Mouse (Mus musculus) forelimb bud, embryonic 11.5 days (tissue): ENCODE data around the gene Prkce.

Experiments used
- DNase-seq: peaks from one replicate; pipeline ENCODE4 v3.0.0-alpha.2; 2012; ENCODE audit warnings: low read depth, low spot score

The Prkce gene

DNA sequence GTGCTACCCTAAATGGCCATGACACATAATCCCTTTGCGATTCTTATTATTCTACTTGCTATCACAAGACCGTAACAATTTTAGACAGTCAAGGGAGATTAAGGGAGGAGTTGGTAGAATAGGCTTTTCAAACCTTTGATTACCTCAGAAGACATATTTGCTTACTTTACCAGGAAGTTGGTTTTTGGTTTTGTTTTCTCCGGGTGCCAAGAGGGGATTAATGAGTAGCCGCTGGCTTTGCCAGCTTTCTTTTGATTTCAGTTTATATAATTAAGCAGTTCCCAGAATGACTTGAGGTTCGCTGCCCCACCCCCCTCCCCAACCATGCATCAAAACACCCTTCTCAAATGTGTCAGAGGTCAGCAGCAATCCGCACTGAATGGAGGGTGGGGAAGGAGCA lies 384.4 kb downstream of the Prkce start:
- DNase-seq: no peak

DNA sequence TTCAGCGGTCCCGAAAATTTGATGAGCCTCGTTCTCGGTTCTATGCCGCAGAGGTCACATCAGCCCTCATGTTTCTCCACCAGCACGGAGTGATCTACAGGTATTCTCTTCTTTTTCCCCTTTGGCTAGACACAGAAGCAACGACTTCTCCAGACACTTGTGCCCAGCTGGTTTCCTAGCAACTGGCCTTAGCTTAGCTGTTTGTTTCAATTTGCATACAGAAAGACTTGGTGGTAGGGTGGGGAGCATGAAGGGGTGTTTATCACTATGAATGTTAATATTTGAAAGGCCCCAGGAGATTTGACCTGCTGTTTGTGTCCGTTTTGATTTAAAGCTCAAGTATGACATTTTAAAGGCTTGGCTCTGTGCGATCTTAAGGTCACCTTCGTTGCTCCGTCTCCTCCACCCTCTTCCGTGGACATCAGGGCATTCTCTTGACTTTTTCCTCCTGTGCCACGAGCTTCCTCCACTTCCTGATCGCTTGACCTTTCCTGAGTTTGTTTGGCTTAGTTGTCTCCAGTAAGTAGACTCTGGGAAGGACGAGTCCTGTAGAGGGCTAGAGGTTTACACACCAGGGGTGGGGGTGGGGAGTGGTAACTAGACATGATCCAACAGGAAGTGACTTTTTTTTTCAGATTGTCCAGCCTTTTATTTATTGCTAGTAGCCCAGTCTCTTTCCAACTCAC lies 391.8 kb downstream of the Prkce start:
- DNase-seq: no peak

DNA sequence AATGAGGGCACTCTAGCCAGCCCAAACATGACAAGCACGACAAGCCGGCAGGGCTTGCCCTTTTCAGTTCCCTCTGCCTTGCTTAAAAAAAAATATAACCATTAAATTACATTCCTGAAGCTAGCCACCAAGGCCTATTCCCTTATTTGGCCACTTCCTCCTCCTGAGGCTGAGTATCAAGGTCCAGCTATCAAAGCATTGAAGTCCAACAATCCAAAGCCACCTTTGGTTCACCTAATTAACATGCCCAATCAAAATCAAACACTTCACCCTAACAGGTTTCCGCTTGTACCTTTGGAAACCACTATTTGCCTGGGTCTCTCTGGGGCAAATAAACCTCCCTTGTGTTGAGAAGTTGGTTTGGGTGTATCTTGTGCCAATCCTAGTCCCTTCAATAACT lies 392.9 kb downstream of the Prkce start:
- no peak for DNase-seq

DNA sequence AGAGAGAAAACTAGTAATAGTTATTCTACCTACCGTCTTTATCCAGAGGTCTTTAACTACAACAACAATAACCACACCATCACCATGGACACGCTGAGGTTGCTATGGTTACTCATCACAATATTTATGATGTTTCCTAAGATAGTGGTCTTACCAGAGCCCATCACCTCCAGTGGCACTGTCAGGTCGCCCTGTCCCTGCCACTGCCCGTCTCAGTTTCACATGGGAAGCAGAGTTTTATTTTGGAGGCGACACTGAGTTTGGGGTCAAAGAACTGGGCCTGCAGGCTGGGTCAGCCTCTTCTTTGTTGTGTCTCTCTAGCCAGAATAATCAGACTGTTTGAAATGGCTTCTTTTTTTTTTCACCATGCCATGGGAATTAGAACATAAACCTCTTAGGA lies 402.9 kb downstream of the Prkce start:
- no peak for DNase-seq

DNA sequence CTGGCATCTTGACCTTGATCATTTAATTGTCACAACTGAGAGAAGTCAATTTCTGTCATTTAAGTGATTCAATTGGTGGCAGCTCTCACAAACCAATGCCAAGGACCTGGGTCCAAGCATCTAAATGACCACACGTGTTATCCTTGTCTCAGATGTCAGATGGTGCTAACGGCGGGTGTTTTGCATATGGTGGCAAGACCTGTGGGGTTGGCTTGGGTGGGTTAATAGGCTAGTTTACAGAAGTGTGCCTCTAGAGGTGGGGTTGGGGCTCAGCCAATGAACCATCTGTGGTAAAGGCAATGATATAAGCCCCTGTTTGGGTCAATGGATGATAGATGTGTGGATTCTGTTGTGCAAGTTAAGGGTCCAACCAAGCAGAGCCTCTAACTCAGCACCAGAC lies 403.7 kb downstream of the Prkce start:
- DNase-seq: no peak

DNA sequence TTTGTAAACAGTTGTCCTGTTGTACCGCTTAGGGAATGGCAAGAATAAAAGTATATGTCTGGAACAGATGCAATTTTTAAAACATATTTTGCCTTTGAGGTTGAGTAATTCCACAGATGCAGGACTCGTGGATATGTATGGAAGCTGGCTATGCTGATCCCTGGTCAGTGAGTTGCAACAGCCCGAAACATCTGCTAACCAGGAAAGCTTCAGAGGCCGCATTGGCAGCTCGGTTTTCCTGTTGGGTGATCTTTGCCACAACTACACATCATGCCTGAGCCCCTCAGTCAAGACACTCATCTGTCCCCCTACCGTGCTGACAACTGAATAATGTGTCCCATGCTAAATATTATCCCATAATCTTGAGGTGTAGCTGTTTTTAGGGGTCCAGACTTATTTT lies 404.6 kb downstream of the Prkce start:
- DNase-seq: no peak

DNA sequence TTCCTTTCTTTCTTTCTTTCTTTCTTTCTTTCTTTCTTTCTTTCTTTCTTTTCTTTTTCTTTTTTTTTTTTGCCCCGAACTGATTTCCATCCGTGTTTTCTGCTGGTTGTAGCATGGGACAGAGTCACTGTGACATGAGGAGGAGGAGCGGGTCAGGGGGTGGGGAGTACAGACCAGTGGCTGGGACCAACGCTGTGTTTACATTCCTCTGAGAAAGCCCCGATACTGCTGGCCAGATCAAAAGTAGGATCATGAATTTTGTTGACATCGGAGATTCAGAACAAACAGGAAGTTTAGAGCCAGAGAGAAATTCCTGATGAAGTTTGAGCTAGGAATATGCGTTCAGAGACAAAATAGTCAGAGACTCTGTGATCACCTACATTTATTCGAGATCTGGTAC lies 405.0 kb downstream of the Prkce start:
- no peak for DNase-seq

DNA sequence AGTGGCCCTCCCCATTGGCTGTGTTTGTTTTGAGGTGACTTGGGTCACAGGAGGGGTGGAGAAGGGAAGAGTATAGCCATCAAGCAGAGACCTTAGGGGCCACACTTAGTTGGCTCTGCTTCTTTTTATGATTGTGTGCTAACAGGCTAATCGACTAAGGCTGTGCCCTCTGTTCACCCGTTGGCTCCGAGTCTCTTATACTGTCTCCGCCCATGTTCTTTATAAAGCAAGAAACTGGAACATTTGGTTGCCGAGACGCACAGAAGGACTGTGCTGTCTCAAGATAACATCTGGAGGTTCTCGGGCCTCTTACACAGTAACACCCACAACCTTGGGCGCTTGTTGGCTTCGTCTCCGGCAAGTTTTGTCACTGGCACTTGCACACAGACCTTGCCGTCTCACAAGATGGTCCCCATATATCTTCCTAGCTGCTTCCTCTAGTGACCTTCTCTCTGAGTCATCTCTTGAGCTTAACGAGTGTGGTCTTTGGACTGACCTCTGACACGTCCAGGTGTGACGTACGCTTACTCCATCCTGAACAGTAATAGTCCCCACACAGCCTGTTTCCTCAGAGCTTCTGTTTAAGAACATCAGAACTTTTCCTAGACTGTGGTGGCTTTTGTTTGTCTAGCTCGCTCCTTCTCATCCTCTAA lies 406.1 kb downstream of the Prkce start:
- no peak for DNase-seq

DNA sequence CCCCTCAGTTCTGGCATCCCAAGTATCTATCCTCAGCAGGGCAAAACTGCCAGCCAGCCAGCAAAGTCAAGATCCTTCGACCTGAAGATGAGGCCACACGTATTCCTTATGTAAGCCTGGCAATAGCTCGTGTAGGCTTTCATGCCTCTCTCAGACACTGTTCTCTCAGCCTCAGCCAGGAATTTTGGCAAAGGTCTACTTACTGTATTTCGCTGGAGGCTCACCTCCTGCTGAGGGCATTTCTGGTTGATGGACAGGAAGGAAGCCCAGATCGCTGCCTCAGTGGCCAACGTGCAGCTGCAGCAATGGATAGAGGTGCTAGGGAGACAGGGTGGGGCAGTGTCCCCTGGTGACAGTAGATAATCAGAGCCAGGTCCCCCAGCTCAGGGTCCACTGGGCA lies 413.1 kb downstream of the Prkce start:
- no peak for DNase-seq

DNA sequence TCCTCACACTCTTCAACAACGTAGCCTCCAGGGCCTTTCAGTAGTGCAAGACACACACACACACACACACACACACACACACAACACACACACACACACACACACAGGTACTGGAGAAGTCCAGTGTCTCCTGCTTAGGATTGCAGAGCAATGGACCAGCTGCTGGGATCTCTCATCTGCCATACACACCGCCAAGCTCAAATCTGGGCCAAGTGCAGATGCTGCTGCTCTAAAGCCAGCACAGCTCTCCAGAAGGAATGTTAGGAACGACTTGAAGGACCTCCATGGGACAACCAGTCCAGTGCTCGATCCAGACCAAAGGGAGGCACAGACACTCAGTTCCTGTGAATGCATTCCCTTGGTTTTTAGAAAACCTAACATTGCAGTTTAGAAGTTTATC lies 414.8 kb downstream of the Prkce start:
- DNase-seq: no peak

DNA sequence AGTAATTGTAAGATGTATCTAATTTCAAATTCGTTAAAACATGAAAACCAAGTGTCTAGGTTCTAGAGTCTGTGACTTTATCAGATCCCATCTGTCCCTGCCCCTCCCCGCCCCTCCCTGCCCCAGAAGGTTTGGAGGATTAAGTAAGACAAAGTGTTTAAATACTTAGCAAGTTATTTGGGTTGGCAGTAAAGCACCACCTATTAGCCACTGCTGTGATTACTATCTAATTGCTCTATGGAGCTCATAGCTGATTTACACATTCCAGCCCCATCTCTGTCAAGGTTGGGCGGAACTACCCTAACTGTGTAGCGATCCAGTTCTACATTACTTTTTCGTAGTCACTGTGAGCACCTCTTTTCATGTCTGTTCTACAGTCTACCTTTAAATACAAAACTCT lies 418.9 kb downstream of the Prkce start:
- DNase-seq: no peak

DNA sequence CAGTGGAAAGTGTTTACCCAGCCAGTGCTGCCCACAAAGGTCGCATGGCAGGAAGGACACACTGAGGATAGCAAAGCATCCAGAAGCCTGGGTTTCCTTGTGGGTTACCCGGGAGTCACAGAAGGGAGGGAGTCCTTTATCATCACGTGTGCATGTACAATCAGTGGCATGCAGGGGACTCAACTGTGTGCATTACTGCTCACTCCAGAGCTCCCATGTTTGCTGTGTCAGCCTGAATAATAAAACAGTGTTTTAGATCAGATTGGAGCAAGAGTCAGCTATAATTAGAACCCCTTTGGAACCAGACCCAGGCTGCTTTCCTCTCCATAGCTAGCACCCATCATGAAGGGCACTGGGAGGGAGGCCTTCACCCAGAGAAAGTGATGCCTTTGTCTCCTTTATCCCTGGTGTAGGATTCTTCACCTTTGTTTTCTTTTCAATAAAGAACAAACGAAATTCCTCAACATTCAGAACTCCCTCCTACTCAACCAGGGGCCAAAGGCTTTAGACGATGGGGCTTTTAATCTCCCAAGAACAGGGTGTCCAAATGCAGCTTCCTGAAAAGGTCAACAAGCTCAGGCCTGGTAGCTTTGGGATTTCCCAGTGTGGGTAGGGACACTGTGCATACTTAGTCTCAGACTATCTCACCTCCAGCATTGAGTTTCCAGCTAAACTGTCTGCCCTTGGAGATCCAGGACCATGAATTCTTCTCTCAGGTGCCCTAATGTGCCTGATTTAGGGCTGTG lies 421.3 kb downstream of the Prkce start:
- DNase-seq: no peak

DNA sequence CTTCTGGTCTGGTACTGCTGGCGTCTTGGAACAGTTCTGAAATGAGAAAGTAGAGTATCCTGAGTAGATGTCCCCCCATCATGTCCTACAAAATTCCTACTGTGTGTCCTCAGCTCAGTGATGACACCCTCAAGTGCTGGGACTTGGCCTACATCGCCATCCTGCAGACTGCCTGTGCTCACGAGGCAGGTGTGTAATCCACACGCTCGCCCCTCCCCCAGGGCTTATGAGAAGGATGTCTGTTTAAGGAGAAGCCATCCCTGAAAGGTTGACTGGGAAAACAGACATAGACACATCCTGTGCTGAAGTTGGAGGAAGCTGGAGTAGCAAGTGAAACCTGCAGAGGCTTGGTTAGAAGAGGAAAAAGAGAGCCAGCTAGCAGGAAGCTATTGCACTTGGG lies 422.1 kb downstream of the Prkce start:
- DNase-seq: no peak

DNA sequence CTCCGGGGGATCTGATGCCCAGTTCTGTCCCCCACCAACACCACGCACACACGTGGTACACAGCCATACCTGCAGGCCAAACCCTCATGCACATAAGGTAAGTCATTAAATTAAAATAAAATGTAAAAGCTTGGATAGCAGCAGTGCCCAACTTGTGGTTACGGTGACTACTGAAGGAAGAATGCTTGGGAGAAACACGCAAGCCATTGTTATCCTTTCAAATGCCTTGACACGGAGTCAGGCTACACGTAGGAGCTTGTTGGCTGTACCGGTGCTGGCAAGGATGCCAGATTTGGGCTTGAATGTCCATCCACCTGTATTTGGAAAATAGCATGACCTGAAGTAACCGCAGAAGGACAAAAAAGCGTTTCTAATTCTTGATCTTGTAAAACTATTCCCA lies 423.7 kb downstream of the Prkce start:
- DNase-seq: no peak

DNA sequence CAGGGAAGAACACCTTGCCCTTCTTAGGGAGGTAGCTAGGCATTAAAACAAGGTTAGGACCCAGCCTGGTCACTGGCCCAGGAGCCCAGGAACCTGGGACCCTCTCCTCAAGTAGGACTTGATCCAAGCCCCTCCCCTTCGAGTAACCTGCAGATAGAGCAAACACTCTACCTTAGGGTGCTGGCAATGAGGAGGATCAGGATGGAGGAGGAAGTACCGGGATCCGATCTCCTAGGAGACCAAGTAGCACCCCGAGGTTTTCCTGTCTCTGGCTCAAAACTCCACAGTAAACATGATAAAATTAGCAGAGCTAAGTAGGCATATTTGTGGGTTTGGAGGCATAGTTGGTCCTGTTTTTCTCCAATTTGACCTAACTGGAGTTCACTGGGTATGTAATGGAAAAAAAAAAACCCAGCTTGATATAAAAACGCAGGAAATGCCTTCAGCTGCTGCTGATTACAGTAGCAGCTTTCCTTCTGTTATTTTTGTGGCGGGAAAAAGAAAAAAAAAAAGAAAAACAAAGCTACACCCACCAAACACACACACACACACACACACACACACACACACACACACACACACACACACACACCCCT lies 425.5 kb downstream of the Prkce start:
- DNase-seq: no peak

DNA sequence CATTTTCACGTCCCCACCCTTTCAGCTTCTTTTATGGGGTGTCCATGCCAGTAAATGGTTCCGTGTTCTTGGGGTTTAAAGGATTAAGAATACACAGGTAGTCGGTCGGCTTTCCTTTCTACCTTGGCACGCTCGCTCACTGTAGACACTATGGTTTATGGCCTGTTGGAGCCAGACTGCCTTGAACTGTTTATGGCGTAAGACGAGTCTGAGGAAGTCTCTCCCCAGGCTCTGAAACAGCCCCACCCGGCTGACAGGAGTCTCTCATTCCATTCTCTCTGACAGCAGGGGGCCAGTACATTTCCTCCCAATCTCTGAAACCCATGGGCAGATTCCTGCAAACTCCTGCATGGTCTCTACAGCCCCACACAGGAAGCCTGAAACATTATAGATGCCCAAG lies 427.9 kb downstream of the Prkce start:
- no peak for DNase-seq

DNA sequence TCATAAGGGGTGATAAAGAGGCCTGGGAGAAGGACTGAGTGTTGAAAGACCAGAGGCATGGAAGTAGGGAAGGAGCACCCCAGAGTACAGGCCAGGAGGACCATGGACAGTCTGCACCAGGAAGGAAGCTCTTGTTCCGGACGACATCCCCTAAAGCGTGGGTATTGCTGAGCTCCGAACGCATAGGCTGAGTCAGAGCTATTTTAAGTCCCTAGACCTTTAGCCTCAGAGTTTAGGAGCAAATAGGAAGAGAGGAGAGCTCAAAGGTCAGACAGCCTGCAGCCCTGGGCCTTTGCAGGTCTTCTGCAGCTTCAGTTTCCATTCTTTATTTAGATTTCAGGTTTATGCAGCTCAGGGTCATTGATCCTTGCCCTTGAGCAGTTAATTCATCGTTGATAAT lies 433.5 kb downstream of the Prkce start:
- no peak for DNase-seq

DNA sequence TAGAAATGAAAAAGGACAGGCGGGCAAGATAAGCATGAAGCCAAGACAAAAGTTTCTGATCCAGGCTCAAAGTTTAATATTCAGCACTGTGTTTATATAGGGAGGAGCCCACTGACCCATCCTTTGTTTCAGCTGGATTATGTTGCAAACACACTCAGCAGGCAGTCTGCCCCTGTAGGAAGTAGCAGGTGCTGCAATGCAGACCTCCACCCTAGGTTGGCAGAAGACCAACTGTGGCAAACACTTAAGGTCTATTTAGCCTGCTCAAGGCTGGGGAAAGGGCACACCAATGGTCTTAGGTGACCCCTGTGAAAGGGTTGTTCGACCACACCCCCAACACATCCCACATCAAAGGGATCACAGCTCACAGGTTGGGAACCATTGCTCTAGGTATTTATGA lies 434.3 kb downstream of the Prkce start:
- DNase-seq: no peak

DNA sequence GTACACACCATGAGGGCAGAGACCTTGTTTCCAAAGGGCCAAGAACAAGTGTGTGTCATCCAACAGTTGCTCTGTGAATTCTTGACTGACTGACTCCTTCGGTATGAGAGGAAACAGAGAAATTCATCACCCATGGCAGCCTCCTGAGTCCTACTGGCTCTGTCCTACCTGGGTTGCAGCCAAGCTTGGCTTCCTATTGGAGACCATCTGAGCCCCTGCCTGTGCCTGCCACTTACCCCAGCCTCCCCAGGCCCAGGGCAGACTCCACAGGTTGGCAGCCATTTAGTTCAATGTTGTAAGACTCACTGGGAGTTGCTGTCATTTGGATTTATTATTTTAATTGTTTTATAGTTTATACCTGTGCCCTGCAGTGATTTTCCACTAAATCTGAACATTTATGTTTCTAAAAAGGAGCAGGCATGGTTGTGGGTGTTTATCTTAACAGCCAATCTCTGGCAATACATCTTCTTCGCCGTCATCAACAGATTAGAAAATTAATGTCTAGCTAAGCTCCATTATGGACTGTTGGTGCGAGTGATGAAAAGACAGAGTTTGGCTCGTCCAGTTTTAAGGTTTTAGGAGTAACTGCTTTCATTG lies 436.4 kb downstream of the Prkce start:
- DNase-seq: peak; percentile 9

DNA sequence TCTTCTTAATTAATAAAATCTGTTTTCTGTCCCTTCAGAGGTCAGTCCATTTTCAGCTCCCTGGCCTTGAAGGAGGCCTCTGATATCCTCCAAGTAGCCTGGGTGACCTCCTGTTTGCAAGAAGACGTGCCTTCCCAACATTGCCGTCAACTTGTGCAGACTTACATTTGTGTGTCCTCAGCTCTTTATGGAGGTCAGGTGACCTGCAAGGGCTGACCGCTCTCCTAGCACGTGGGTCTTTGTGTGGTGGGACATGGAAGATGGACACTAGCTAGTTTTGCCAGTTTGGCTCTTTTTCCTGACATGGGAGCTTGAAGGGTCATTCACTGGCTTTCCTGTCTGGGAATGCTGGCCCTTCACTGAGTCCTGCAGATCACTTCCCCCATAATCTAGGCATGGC lies 440.4 kb downstream of the Prkce start:
- DNase-seq: no peak

DNA sequence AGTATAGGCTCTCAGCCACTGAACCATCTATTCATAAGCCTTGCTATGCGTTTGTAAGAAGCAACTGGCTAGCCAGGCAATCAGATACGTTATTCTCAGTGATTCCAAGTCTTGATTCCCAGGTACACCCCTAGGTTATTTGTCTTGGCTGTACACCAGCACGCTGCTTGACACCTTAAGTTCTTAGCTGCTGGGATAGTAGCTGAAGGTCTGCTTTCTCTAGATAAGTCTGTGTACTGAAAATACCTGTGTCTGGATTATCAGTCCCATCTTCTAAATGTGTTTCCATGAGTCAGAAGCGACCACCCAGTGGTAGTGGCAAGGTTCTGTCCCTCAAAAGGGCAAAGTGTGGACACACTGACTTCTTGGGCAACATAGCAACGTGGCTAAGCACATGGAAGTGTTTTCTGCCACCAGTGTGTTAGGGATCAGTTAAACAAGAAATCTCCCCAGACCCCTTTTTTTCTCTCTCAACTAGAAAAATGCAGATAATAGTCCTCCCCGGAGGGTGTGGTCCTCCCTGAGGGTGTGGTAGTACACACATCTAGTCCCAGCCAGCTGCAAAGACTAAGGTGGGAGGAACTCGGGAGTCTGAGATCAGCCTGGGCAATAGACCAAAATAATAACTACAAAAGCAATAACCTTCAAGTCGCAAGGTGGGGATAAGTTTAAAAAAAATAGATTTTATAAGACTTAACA lies 442.8 kb downstream of the Prkce start:
- DNase-seq: no peak

DNA sequence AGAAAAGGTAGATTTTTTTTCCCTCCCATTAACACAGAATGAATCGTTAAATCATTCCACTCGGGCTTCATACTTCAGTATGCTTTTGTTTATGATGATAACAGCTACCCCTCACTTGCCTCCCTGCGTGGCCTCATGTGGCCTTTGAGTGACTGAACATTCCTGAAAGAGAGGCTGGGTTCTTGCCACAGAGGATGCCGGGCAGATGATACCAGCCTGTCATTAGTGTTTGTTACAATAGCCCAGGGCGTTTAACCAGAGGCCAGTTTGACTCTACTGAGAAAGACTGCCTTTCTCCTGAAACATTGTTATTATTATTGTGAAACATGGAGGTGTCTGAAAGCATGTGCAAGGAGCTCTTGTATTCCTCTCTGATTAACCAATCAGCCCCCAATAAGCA lies 444.2 kb downstream of the Prkce start:
- DNase-seq: no peak
